ENCODE assay signal across 29 mouse cellular contexts in the genomic region with DNA sequence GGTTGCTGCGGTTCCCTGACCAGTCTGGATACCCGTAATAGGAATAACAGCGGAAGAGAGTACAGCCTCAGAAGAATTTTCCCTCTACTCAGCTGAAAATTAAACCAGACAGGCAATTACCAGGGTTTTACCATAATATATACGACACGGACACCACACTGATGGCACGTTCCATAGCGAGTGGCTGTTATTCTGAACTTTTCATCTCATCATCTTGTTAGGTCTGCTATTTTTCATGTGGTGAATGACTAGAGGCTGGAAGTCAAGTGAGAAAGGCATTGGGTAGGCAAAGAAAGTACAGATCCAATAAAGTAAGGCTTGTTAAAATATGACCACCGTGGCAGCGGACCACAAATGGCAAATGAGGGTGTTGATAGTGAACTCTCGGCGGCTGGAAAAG.
"Had no signal": no experiment of that assay in that cellular context is flagged by ENCODE, and none has a peak within 500 bp of the region (broad histone marks: within the 10 kb centered on the region; RNA-seq: fewer than 3 reads in every experiment).

No protein-coding gene starts in this region.

- H3K4me1 ChIP-seq: hindbrain, embryonic 10.5 days; hindbrain, embryonic 12.5 days; intestine, embryonic 15.5 days; limb, embryonic 12.5 days; liver, embryonic 13.5 days; liver, embryonic 15.5 days had no signal

- H3K4me2 ChIP-seq: heart, embryonic 12.5 days; hindbrain, embryonic 12.5 days; hindbrain, embryonic 14.5 days; intestine, embryonic 15.5 days; limb, embryonic 12.5 days; liver, embryonic 11.5 days; liver, embryonic 13.5 days; liver, embryonic 15.5 days had no signal

- H3K4me3 ChIP-seq: gastrocnemius, adult 2 months; heart, adult 2 months; heart, embryonic 12.5 days; hindbrain, embryonic 10.5 days; hindbrain, embryonic 12.5 days; intestine, embryonic 15.5 days; layer of hippocampus, adult 2 months; limb, embryonic 12.5 days; liver, embryonic 13.5 days; liver, embryonic 15.5 days had no signal

- DNase-seq: gastrocnemius, adult 2 months; gastrocnemius, postnatal 10 days; gastrocnemius, postnatal 25 days; heart, adult 2 months; heart, postnatal 10 days; heart, postnatal 4 days; kidney, adult 18-20 months; kidney, adult 8-10 months; kidney, postnatal 10 days; kidney, postnatal 25 days; kidney, postnatal 4 days; layer of hippocampus, adult 9-11 months; layer of hippocampus, postnatal 36 days; left cerebral cortex, postnatal 4 days; liver; liver, embryonic 13.5 days; liver, postnatal 0 days had no signal

- H3K9me3 ChIP-seq: heart, embryonic 12.5 days; hindbrain, embryonic 10.5 days; hindbrain, embryonic 12.5 days; intestine, embryonic 15.5 days; limb, embryonic 12.5 days; liver, embryonic 13.5 days; liver, embryonic 15.5 days had no signal

- ATAC-seq: hindbrain, embryonic 16.5 days; inflammation-experienced regulatory T-cells, adult 6 months; intestine, embryonic 15.5 days; intestine, postnatal 0 days; liver, postnatal 0 days had no signal

- H3K27ac ChIP-seq: gastrocnemius, adult 2 months; heart, adult 2 months; hindbrain, embryonic 10.5 days; hindbrain, embryonic 12.5 days; hindbrain, embryonic 14.5 days; intestine, embryonic 15.5 days; layer of hippocampus, adult 2 months; limb, embryonic 12.5 days; liver, embryonic 13.5 days; liver, embryonic 15.5 days had no signal

- H3K27me3 ChIP-seq: heart, embryonic 12.5 days; hindbrain, embryonic 12.5 days; intestine, embryonic 15.5 days; limb, embryonic 12.5 days; liver, embryonic 13.5 days; liver, embryonic 15.5 days had no signal

- H3K9ac ChIP-seq: heart, embryonic 12.5 days; hindbrain, embryonic 12.5 days; hindbrain, embryonic 14.5 days; intestine, embryonic 15.5 days; limb, embryonic 12.5 days; liver, embryonic 13.5 days; liver, embryonic 15.5 days; liver, postnatal 0 days had no signal

- H3K36me3 ChIP-seq: heart, embryonic 12.5 days; hindbrain, embryonic 10.5 days; hindbrain, embryonic 12.5 days; intestine, embryonic 15.5 days; limb, embryonic 12.5 days; liver, embryonic 13.5 days; liver, embryonic 15.5 days had no signal
